Mouse (Mus musculus) thymus, postnatal 4 days (tissue): ENCODE results near the gene Smarcc2.

Source experiments
- DNase-seq: peaks from one replicate; pipeline ENCODE4 v3.0.0; 2021

Gene Smarcc2

DNA sequence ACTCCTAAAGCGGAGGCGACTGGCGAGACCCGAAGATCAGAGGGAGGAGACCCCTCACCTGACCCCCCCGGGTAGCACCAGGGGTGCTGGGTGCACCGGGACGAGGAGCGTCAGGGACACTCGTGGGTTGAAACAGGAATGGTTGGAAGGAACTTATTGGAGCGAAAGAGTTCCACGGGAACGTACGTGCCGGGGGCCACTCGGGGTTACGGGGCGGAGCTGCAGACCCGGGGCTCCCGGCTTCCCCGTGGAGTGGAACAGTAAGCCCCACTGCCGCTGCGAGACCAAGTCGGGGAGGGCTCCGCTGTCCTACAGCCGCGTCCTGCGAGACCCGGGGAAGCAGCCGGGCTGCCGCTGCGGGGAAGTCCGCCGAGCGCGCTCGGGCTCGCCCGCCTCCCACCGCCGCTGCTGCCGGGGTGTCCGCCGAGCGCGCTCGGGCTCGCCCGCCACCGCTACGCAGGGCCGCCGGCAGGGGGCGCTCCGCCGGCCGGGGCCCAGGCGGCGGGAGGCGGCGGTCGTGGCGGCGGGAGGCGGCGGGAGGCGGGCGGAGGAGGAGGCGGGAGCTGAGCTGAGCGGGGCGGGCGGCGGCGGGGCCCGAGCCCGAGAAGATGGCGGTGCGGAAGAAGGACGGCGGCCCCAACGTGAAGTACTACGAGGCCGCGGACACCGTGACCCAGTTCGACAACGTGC is at the start of gene Smarcc2:
Gene Smarcc2 (plus strand): TSS at position 530 of the 690 bp plus-strand sequence.
- peak; percentile 93 for DNase-seq

DNA sequence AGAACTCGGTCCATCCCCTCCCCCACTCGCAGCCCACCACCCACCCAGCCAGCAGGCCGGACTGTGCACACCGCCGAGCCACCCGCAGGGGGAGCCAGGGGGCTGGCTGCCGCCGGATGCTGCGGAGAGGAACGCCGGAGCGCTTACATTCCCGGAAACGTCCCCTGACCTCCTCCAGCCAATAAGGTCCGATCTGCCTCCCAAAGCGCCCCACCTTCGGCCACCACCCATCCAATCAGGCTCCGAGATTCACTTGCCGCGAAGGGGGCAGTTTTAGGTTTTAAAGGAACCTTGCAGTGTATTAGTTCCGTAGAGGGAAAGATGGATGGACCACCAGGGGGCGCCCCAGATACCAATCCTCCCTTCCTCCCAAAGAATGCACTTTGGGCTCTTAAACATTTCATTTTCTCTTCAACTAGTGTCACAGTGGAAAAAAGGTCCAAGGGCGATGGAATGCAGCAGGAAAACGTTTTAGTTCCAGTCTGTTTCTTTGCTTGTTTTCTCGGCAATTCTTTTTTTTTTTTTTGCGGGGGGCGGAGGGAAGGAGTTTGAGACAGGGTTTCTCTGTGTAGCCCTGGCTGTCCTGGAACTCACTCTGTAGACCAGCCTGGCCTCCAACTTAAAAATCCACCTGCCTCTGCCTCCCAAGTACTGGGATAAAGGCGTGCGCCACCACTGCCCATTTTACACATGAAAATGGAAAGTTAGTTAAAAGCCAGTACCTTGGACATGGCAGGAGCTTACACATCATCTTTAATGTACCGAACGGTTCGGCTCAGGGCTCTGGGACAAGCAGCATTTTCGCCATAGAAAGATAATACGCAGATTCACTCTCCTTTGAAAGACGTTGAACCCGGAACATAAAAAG is 49.1 kb upstream of the Smarcc2 start:
- peak; percentile 98 for DNase-seq

DNA sequence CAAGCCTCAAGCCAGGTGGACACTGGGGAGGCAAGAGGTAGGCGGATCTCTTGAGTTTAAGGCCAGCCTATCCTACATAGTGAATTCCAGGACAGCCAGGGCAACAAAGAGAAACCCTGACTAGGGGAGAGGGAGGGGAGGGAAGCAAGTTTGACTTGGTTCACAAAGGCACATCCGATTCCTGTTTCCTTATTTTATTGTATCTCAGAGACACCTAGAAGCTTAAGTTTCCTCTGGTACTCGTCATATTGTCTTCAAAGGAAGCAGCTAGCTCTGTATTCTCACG is 48.5 kb upstream of the Smarcc2 start:
- DNase-seq: no peak

DNA sequence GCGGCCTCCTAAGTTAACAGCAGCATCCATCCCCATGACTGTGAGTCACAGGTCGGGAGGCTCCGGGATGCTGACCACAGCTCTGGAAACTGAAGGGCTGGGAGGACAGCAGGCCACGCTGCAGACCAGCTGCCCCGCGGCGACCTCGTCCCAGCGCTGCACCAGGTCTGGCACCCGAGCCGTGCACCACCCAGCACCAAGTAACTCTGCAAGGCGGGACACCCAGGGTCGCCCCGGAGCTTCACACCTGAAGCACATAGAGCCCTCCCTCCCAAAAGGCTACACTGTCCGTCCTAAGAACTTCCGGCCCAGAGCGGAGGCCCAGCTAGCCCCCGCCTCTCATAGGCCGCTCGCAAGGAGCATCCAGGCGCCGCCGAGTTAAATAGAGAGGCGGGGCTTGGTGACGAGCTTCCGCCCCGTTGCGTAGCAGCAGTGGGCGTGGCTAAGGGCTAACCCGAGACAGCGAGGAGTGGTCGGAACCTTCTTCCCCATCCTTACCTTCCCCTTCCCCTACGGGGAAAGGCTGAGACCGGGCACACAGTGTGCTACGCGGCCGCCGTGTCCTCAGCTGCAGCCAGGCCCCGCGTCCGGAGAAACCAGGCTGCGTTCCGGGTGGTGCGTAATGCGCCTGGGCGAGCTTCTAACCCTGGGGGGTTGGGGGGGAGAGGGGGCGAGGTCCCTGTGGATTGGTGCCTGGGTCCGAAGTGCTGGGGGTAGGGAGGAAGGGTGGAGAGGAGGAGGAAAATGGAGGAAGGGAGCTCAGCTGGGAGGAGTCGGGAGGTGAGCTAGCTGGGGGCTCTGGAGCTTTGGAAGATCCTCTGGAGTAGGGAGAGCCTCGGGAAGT is 47.6 kb upstream of the Smarcc2 start, which contains the start of the genes Nabp2 and Rnf41:
Gene Nabp2 (minus strand): TSS at position 282 of the 844 bp plus-strand sequence.
Gene Rnf41 (plus strand): TSS at position 447 of the 844 bp plus-strand sequence.
- peak; percentile 98 for DNase-seq

DNA sequence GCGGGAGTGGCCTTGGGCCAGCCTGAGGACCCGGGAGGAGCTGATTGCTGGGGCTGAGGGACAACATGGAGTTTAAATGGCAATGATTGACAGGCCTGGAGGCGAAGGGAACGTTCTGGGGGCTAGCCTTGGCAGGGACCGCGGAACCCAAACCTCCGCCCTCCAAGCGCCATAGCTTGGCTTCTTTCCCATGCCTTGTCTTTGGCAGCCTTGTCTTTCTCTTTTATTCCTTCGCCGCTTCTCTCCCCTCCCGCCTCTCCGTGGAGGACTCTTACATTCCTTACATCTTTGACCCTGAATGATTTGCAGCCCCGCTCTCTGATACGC is 47.0 kb upstream of the Smarcc2 start:
- DNase-seq: peak; percentile 51

DNA sequence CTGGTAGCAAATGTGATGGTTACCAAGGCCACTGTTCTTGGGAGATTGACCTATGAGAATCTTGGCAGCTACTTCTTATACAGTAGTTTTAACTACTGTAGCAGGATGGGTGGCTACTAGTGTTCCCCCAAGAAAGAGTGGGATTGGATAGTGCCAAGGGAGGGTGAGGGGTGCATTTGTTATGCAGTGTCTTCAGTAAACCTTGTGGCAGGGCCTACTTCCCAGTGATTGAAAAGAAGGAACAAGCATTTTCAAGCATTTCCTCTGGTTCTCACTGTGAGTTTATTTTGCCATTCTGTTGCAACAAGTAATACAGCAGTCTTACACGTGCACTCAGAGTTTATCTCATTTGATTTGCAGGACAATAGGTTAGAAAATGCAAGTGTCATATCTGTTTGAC is 46.5 kb upstream of the Smarcc2 start:
- DNase-seq: no peak

DNA sequence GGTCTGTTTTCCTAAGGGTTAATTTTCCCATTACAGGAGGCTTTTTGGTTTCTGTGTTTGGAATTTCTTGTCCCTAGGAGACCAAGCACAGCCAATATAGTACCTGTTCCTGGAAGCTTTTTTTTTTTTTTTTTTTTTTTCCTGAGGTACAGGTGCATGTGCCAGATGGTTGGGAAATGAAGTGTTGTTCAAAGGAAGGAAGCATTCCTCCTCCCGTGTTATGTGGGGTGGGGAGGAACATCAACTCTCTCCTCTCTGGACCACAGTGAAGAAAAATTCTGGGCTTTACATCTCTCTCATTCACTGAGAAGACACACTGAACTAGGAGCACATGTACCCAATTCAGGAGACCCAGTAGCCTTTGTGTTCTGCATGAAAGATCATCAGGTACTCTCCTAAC is 46.0 kb upstream of the Smarcc2 start:
- no peak for DNase-seq

DNA sequence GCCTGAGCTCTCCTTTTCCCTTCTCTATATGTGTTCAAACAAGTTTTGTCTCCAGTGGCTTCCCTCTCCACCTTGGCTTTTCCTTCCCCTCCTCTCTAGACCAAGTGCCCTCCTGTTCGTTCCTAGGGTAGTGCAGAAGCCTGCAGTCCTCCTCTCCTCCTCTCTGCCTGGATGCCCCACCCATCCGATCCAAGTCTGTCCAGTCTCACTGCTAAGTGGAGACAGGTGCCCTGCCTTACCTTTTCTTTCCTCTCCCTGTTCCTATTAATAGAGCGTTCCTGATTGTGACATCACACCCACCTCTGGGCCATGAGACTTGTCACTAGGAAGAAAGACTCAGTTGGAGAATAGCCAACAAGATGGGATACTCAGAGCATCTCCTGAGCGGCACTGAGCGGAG is 44.2 kb upstream of the Smarcc2 start:
- DNase-seq: no peak

DNA sequence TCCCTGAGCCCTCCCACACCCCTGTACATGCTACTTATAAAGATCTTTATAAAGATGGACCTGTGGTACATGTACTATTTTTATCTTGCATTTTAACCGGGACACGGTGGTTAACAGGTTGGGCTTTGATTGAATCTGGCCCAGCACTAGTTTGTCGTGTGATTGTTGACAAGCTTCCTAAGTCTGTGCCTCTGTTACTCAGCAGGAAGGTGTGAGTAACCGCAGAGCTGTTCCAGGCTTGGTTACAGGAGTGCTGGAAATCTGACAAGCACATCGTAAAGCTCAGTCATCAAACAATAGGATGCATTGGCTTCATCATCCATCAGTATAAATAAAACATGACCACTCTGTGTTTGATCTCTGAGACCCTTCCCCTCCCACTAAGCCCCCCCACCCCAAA is 36.6 kb upstream of the Smarcc2 start:
- no peak for DNase-seq

DNA sequence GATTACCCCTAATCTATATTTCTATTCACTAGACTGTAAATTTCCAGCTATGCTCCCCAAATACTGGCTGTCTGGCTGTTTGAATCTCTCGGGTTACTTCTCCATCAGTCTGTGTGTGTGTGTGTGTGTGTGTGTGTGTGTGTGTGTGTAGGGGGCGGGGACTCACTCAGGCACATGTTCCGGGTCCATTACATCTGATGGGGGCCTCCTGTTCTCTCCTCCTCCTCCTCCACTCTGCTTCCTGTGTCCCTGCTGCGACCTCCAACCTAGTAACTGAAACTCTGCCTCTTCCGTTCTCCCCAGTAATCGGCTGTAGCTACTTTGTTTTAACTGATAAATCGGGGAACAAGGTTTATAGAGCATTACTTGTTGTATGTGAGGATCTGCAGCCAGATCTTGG is 34.4 kb upstream of the Smarcc2 start:
- DNase-seq: peak; percentile 64

DNA sequence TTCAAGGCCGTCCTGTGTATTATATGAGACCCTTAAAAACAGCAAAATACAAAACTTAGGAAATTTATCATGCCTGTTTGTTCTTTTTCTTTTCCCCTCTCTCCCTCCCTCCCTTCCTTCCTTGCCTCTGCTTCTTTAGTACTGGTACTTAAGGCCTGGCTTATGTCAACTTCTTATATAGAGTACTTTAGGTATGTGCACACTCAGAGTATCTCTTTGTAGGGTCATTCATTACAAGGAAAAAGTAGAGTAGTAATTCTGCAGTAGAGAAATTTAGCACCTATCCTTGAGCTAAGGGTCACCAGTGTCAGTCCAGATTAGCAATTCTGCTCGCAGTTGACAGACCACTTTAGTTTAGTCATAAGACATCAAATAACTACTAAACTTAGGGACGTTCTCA is 33.8 kb upstream of the Smarcc2 start:
- DNase-seq: no peak

DNA sequence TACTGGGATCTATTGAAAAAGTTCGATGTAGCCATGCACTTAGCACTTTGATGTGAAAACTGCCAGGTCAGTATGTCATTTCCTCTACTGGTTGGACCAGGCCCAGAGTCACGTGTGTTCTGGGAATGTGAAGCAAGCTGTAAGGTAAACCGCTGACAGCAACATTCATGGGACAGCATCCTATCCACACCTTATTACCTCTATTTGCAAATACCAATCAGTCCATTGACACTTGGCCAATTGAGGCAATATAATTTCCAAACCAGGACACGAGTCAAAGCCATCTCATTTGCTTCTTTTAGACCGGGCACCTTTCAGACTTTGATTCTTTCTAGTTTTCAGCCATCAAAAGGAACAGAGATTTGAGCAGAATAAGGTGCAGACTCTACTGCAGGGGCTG is 30.0 kb upstream of the Smarcc2 start:
- DNase-seq: no peak

DNA sequence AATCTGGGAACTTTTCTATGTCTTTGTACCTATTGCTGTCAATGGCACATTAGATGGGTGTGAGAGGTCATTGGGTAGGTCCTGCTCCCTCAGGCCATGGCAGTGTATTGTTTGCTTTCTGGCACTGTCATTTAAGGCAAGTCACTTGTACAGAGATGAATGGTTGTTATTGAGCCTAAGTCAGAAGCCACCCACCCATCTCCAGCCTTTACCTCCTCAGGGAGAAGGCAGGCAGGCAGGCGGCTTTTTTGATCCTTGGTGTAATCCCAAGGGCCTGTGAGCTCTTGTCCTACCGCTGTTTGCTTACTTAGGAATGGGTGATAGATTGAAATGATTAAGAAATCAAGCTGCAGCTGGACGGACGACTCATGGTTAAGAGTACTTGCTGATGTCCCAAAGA is 29.6 kb upstream of the Smarcc2 start:
- no peak for DNase-seq

DNA sequence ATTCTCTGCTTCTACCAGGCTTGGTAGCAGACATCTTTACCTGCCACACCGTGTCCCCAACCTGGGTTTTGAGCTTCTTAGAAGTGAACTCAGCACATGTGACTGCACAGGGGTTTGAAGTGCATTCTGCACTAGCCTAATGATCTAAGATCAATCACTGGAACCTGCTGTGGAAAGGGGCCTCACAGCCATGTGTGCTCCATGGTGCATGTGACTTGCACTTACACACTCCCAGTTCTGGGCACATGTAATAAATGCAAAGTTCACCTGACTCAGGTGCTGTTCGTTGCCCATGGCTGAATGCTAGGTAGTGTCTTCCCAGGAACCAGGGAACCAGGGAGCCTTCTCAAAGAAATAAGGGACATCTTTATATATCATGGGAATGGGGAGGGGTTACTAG is 25.6 kb upstream of the Smarcc2 start:
- DNase-seq: no peak

DNA sequence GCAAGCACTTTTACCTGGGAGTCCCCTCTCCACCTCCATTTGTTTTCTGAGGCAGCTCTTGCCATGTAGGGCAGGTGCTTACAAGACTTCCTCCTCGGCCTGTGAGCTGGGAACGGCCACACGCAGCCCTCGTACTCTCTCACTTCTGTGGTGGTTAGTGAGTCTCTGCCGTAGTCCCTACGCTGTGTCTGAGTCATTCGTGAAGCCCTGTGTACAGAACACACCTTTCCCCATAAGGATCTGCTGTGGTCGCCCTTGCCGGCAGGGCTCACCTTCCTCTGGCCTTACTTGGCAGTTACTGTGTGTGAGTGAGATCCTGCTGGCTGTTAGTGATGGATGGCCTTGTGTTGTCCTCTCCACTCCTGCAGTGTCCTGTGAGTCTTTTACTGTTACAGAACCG is 24.4 kb upstream of the Smarcc2 start:
- DNase-seq: peak; percentile 60

DNA sequence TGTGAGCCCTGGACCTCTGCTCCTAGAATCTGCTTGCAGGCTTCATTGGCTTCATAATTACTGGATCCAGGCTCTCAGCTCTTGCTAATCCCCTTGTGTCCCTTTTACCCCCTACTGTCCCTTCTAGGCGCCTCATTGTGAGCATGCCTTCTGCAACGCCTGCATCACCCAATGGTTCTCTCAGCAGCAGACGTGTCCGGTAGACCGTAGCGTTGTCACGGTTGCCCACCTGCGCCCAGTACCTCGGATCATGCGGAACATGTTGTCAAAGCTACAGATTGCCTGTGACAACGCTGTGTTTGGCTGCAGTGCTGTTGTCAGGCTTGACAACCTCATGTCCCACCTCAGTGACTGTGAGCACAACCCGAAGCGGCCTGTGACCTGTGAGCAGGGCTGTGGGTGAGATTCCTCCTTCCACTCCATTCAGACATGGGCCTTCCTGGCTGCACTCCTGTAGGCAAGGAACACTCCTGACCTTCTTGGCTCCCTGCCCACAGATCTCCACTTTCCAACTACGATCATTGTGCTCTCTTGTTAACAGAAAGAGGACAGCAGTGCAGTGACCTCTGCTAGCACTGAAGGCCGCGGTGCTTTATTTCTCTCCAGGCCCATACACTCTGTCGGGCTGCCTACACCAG is 23.7 kb upstream of the Smarcc2 start:
- peak; percentile 37 for DNase-seq

DNA sequence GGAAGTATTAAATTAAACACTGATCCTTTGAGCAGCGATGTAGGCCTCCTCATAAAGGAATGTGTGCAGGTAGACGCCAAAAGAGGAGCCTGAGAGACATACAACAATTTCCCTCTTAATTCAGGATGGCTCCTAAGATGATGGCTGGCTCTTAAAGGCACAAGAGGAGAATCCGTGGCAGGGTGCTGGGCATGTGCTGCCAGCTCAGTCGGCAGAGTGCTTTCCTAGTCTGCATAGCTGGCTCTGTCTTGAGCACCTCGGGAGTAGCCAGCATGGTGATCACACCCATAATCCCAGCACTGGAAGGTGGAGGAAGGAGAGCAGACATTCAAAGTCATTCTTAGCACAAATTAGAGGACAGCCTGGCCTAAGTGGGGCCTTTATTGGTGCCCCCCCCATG is 23.2 kb upstream of the Smarcc2 start:
- no peak for DNase-seq

DNA sequence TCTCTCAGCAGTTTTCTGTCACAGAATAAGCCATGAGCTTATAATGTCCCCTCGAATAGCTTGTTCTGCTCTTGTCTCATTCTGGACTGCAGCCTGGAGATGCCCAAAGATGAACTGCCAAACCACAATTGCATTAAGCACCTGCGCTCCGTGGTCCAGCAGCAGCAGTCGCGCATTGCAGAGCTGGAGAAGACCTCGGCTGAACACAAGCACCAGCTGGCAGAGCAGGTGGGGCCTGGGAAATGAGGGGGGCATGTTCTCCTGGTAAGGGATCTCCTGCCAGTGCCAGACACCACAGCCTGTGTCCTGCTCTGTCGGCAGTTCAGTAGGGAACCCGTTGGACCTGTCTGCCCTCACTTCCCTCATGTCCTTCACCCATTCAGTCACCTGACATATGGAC is 22.7 kb upstream of the Smarcc2 start:
- no peak for DNase-seq

DNA sequence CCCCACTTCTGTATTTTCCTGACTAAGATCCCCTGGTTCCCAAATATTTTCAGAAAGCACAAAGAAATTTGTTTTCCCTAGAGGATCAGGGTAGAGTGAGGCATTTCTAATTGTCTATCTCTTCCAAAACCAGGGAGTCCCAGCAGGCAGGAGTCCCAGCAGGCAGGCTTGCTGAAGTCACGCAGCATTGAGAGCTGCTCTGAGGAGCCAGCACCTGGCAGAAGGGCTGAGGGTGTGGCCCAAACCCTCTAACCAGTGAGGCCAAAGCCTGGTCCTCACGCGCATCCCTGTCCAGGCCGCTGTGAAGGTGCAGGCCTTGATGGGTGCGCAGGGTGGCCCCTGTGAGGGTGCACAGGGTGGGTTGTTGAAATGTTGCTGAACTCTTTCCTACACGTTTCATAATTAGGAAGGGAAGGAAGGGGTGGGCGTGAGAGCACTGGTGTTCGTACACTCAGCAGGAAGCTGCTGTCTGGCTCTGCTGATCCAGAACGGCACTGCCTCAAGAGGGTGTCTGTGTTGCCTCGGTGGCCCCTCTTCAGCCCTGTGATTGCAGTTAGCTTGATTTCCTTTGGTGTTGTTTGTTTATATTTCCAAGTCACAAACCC is 20.3 kb upstream of the Smarcc2 start:
- DNase-seq: no peak

DNA sequence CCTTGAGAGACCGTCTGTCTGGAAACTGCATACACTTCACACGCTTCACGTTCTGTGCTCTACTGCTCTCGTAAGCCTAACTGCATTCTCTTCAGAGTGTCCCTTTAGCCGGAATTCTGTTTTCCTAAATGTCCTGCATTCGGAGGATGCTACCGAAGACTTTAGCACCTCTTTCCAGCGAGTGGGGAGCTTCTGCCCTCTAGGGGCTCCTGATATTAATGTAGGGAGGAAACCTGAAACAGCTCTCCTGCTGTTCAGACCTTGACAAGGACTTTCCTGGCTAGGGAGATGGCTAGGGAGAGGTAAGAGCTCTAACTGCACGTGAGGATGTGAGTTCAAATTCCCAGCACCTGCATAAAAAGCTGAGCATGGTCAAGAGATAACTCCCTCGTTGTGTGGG is 18.6 kb upstream of the Smarcc2 start:
- DNase-seq: peak; percentile 41

DNA sequence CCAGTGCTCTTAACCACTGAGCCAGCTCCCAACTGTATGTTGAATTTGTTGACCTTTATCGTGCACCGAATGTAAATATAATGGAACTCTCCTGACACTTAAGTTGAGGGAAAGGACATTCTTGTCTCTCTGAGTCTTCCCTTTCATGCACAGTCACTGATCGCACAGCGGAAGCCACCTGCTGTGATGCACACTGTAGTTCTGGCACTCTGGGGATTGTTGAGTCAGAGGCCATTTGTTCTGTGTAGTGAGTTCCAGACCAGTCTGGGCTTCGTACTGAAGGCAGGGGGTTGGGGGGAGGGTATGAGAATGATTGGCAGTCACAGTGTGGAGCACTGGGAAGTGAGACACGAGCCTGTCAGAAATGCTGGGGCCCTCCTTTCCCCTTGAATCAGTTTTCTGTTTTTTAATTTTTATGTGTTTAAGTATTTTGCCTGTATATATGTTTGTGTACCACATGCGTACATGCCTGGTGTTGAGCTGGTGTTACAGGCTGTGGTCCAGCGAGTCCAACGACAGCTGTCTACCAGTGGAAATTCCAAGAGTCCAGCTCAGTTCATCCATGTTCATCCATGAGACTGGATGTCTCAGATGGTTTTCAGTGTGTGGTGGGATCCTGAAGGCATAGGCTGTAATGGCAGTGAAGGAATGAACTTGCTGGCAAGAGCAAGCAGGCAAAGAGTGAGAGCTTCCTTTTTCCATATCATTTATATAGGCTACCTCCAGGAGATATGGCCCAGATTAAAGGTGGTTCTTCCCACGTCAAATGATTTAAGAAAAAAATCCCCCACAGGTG is 17.5 kb upstream of the Smarcc2 start:
- DNase-seq: no peak

DNA sequence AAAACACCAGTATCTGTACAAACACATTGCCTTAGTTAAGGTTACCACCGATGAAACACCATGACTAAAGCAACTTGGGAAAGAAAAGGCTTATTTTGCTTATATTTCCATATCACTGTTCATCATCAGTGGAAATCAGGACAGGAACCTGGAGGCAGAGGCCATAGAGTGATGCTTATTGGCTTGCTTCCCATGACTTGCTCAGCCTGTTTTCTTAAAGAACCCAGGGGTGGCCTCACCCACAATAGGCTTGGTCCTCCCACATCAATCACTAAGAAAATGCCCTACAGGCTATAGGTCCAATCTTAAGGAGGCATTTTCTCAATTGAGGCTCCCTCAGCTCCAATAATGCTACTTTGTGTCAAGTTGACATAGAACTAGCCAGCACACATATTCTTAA is 16.3 kb upstream of the Smarcc2 start:
- DNase-seq: no peak
